Mouse (Mus musculus) gastrocnemius, adult 2 months (tissue): ENCODE results near the gene Fam178b. TPM values are rescaled to one million over a fixed set of nuclear protein-coding genes. Genes with fewer than 3 reads are reported as not detected.

Experiments used
- DNase-seq: peaks from one replicate; pipeline ENCODE4 v3.0.0; 2022
- H3K27ac ChIP-seq: fragments of 200-600 bp; 2 replicates; pipeline ENCODE4 v1.8.1; 2022; ENCODE audit warnings: mild to moderate bottlenecking
- H3K4me3 ChIP-seq: fragments of 200-600 bp; 2 replicates; pipeline ENCODE4 v1.8.1; 2022; ENCODE audit warnings: mild to moderate bottlenecking, moderate library complexity
- CTCF ChIP-seq: fragments of 200-600 bp; IDR thresholded peaks from 2 replicates; pipeline ENCODE4 v1.8.1; 2022; ENCODE audit warnings: antibody characterized with exemption, mild to moderate bottlenecking, moderate library complexity
- intact Hi-C: fragments of 180-260 bp; cut with DNase I; formaldehyde crosslinking; loops from one replicate; pipeline ENCODE4 v1.15.1; 2025
- microRNA-seq: library from miRNA; unstranded; fragments of <30 nt; microRNA quantifications from one replicate; pipeline ENCODE4 v1.2.0, GENCODE M21; 2021
- total RNA-seq, 2 experiments: library from RNA; stranded (reverse); gene quantifications; 2 replicates each; pipeline ENCODE4 v1.2.3; 2021

The Fam178b gene
- total RNA-seq, 2 experiments from 2014 or later: 0.48 TPM; not detected in 1

- intact Hi-C loops: no loop called here
- Histone ChIP-seq H3K4me3 (no peak overlapping the region), H3K27ac (no peak overlapping the region)
- peak; percentile 44 for DNase-seq
- no peak for TF ChIP-seq CTCF
These were observed 157.2 kb downstream of the Fam178b start for GRCm38 (mm10) chr1:36525774-36526173.

GRCm38 (mm10) chr1:36524058-36524457, 158.9 kb downstream of the Fam178b start:
- no peak for DNase-seq
- intact Hi-C loops: no loop called here
- Histone ChIP-seq H3K27ac (peak overlapping the region; percentile 76), H3K4me3 (peak overlapping the region; percentile 40)
- no peak for TF ChIP-seq CTCF

- TF ChIP-seq CTCF: no peak
- DNase-seq: peak; percentile 76
- intact Hi-C loops: no loop called here
- Histone ChIP-seq H3K27ac (peak overlapping the region; percentile 76), H3K4me3 (peak overlapping the region; percentile 40)
These were observed 159.5 kb downstream of the Fam178b start for GRCm38 (mm10) chr1:36523332-36524013.

- peak overlapping the region; percentile 76; the same call in 1 of the 2 replicates for H3K27ac ChIP-seq
- no peak overlapping the region for H3K4me3 ChIP-seq
- DNase-seq: peak; percentile 43
- intact Hi-C loops: no loop called here
- no peak for TF ChIP-seq CTCF
These were observed 160.8 kb downstream of the Fam178b start for GRCm38 (mm10) chr1:36522210-36522609.

GRCm38 (mm10) chr1:36519626-36520025, 163.4 kb downstream of the Fam178b start:
- intact Hi-C loops: no loop called here
- DNase-seq: no peak
- H3K27ac ChIP-seq: no peak overlapping the region
- no peak overlapping the region for H3K4me3 ChIP-seq
- no peak for TF ChIP-seq CTCF

- TF ChIP-seq CTCF: no peak
- intact Hi-C loops: no loop called here
- Histone ChIP-seq H3K4me3 (no peak overlapping the region), H3K27ac (peak overlapping the region; percentile 31)
- DNase-seq: no peak
These were observed 164.7 kb downstream of the Fam178b start for GRCm38 (mm10) chr1:36518259-36518658.

GRCm38 (mm10) chr1:36513718-36514117, 169.3 kb downstream of the Fam178b start:
- intact Hi-C loops: no loop called here

GRCm38 (mm10) chr1:36513310-36513709, 169.7 kb downstream of the Fam178b start:
- no peak for TF ChIP-seq CTCF
- no peak for DNase-seq
- intact Hi-C loops: no loop called here
- peak overlapping the region; percentile 96 for H3K27ac ChIP-seq
- H3K4me3 ChIP-seq: peak overlapping the region; percentile 99

More at GRCm38 (mm10) chr1:36513718-36514117, 169.3 kb downstream of the Fam178b start:
- Histone ChIP-seq H3K4me3 (peak overlapping the region; percentile 99), H3K27ac (peak overlapping the region; percentile 96)
- TF ChIP-seq CTCF: peak; percentile 60
- no peak for DNase-seq

- peak overlapping the region; percentile 96 for H3K27ac ChIP-seq
- H3K4me3 ChIP-seq: peak overlapping the region; percentile 99
- intact Hi-C loops: no loop called here
- TF ChIP-seq CTCF: no peak
- no peak for DNase-seq
These were observed 170.1 kb downstream of the Fam178b start for GRCm38 (mm10) chr1:36512966-36513280.

Small RNAs within 50 kb of the gene (microRNA-seq; reads per million reads assigned to microRNA genes)
- gene Gm24133: not detected

Other genes starting within 250 kb of the Fam178b start
- gene Lman2l, start 237.9 kb downstream of the Fam178b start, total RNA-seq: 10 to 100 TPM; 16.4 to 26.7 TPM
- 10 to 100 TPM in 1 of 2 experiments, 1 to 10 TPM in 1; 4.1 to 11.0 TPM for gene Cnnm4, start 211.6 kb downstream of the Fam178b start, total RNA-seq
- 10 to 100 TPM in 1 of 2 experiments, 1 to 10 TPM in 1; 9.7 to 12.0 TPM for gene Cnnm3, start 171.3 kb downstream of the Fam178b start, total RNA-seq
- 1,000 to 10,000 TPM; 1,971 to 4,216 TPM for gene Ankrd23, start 146.3 kb downstream of the Fam178b start, total RNA-seq
- 1,000 to 10,000 TPM in 1 of 2 experiments, 100 to 1,000 TPM in 1; 819 to 1,877 TPM for gene Gm42417, start 143.8 kb downstream of the Fam178b start, total RNA-seq
- gene Ankrd39, start 135.7 kb downstream of the Fam178b start, total RNA-seq: 1 to 10 TPM; 7.2 to 9.3 TPM
- 10 to 100 TPM in 1 of 2 experiments, 1 to 10 TPM in 1; 6.8 to 10.0 TPM for gene Sema4c, start 124.8 kb downstream of the Fam178b start, total RNA-seq
- gene Cox5b, start 8.3 kb upstream of the Fam178b start, total RNA-seq: 1,000 to 10,000 TPM; 1,153 to 1,545 TPM
- gene 4933424G06Rik, start 27.0 kb upstream of the Fam178b start, total RNA-seq: 1 to 10 TPM in 1 of 2 experiments, under 1 TPM in 1; 0.51 to 1.5 TPM
- 100 to 1,000 TPM; 120 to 155 TPM for gene Actr1b, start 31.2 kb upstream of the Fam178b start, total RNA-seq
- gene Zap70, start 78.6 kb upstream of the Fam178b start, total RNA-seq: under 1 TPM in 1 of 2 experiments, not detected in 1; 0.84 TPM